Mouse (Mus musculus) CD4-positive, CD25-positive, alpha-beta regulatory T cell, adult 4 months (primary cell): ENCODE measurements around the gene Krt4. TPM values are rescaled to one million over a fixed set of nuclear protein-coding genes. Genes with fewer than 3 reads are reported as not detected.

Experiments
- ATAC-seq: one replicate; pipeline ENCODE4 v1.8.0; 2017
- polyA plus RNA-seq, 2 experiments: library from polyadenylated mRNA; unstranded; fragments of 100-300 nt; shearing (Covaris generic); gene quantifications; one replicate each; pipeline ENCODE4 v1.2.1; 2017

Krt4 gene
- polyA plus RNA-seq, 2 experiments from 2014 or later, result not detected

GRCm38 (mm10) chr15:101892820-101893219 is 31.7 kb downstream of the Krt4 start, which contains the start of gene Krt76:
Gene Krt76, minus strand, starts transcription at chr15:101892920.
- no peak for ATAC-seq

- ATAC-seq, result no peak
Measured at GRCm38 (mm10) chr15:101879776-101880175, 44.8 kb downstream of the Krt4 start.

DNA sequence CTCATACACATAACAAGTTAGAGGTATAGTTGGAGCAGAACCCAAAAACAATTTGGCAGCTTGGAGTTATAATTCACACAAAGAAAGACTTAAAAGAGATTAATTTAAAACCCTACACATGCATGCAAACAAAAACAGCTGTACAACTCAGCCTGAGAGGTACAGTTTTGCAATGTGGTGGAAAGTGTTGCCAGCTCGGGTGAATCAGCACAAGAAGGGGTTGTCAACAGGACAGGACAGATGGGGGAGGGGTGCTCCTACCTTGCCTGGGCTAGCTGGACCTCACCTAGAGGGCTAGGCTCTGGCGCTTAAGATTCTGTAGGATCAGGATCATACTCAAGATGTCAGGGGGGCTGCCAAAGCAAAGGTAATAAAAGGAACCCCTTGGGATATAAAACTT is 46.5 kb downstream of the Krt4 start:
- no peak for ATAC-seq

- ATAC-seq, result no peak
Measured at GRCm38 (mm10) chr15:101874383-101874782, 50.2 kb downstream of the Krt4 start.

- no peak for ATAC-seq
Measured at GRCm38 (mm10) chr15:101873231-101873630, 51.3 kb downstream of the Krt4 start.

GRCm38 (mm10) chr15:101869431-101869830 is 55.1 kb downstream of the Krt4 start, which contains the start of gene Krt77:
Gene Krt77, minus strand, starts transcription at chr15:101869705.
- no peak for ATAC-seq

Other genes with a start within 250 kb of the Krt4 start
- gene Krt6b, start 244.4 kb downstream of the Krt4 start, polyA plus RNA-seq, result not detected
- gene Krt6a, start 230.4 kb downstream of the Krt4 start, polyA plus RNA-seq, result not detected
- gene Krt5, start 211.8 kb downstream of the Krt4 start, polyA plus RNA-seq, result not detected
- gene Krt71, start 181.6 kb downstream of the Krt4 start, polyA plus RNA-seq, result not detected
- not detected for gene Krt72, start 138.3 kb downstream of the Krt4 start, polyA plus RNA-seq
- gene Krt73, start 122.4 kb downstream of the Krt4 start, polyA plus RNA-seq, result not detected
- not detected for gene Krt2, start 106.6 kb downstream of the Krt4 start, polyA plus RNA-seq
- gene Krt1, start 73.9 kb downstream of the Krt4 start, polyA plus RNA-seq, result not detected
- gene Krt77, start 55.0 kb downstream of the Krt4 start, polyA plus RNA-seq, result not detected
- gene Krt76, start 31.8 kb downstream of the Krt4 start, polyA plus RNA-seq, result not detected
- gene Krt79, start 15.6 kb upstream of the Krt4 start, polyA plus RNA-seq, result not detected
- gene Krt78, start 29.6 kb upstream of the Krt4 start, polyA plus RNA-seq, result not detected
- under 1 TPM in 1 of 2 experiments, not detected in 1; 0.30 TPM for gene Krt8, start 79.7 kb upstream of the Krt4 start, polyA plus RNA-seq
- under 1 TPM; 0.44 to 0.97 TPM for gene Krt18, start 103.4 kb upstream of the Krt4 start, polyA plus RNA-seq
- gene Eif4b, start 149.0 kb upstream of the Krt4 start, polyA plus RNA-seq, result 100 to 1,000 TPM; 123 to 189 TPM
- 1 to 10 TPM; 1.1 to 2.3 TPM for gene Tns2, start 175.7 kb upstream of the Krt4 start, polyA plus RNA-seq
- 10 to 100 TPM; 28.8 to 65.3 TPM for gene Spryd3, start 211.5 kb upstream of the Krt4 start, polyA plus RNA-seq
- under 1 TPM in 1 of 2 experiments, not detected in 1; 0.60 TPM for gene Igfbp6, start 219.6 kb upstream of the Krt4 start, polyA plus RNA-seq
- 1 to 10 TPM in 1 of 2 experiments, under 1 TPM in 1; 0.69 to 1.0 TPM for gene Soat2, start 225.8 kb upstream of the Krt4 start, polyA plus RNA-seq